Mouse (Mus musculus): ENCODE measurements around the gene Canx.

DNA sequence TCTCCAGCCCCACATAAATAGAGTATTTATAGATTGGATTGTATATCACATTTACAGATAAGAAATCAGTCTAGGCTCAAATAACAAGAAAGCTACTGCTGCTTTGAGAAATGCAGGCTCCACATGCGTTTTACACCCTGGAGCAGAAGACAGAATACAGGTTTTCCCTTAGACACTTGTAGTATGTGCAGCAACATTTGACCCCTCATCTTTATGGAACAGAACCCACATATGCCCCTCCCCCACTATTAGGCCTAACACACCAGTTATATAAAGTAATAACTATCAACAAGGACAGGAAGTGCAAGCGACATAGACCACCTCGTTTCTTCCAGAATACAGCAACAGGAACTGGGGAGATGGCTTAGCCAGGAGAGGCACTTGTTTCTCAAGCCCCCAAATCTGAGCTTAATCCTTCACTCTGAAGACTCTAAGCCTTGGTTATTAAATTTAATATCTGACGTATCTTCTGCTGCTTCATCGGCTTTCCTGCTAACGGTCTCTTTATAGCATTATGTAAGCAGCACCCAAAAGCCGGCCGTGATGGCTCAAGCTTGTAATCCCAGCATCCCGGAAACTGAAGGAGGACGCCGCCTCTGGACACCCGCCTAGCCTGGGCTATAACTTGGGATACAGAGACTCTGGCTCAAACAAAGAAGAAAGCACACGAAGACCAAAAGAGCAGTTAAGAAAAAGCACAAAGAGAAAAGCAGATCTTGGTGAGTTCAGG lies 49.0 kb upstream of the Canx start:
- TF ChIP-seq POLR2A (IDR thresholded peaks at IDR 0.05; ENCODE audit: low read depth, low read length) (no peak), CTCF (conservative IDR thresholded peaks at IDR 0.05; ENCODE audit: insufficient read depth, insufficient read length, low read depth, low read length) (no peak)

All from kidney, adult 2 months (tissue).